Mouse (Mus musculus) macrophage (primary cell): Measurements from ENCODE around the gene Pcp4. TPM values are rescaled to one million over a fixed set of nuclear protein-coding genes. Genes with fewer than 3 reads are reported as not detected.

Experiments used
- H3K27ac ChIP-seq: fragments of 350-480 bp; formaldehyde crosslinking; 2 replicates; pipeline ENCODE4 v1.9.0; 2021
- H3K36me3 ChIP-seq: fragments of 350-480 bp; formaldehyde crosslinking; 2 replicates; pipeline ENCODE4 v1.9.0; 2021; ENCODE audit errors: inconsistent target
- H3K4me3 ChIP-seq: fragments of 350-480 bp; formaldehyde crosslinking; 2 replicates; pipeline ENCODE4 v1.9.0; 2021; ENCODE audit errors: inconsistent target
- H3K79me2 ChIP-seq: fragments of 350-480 bp; formaldehyde crosslinking; 2 replicates; pipeline ENCODE4 v1.9.0; 2021; ENCODE audit errors: inconsistent target
- WGBS: methylation state at CpG from one replicate; pipeline ENCODE4 v1.1.7; 2026; ENCODE audit warnings: inconsistent platforms; ENCODE audit not compliant: missing documents; 5-methylcytosine and 5-hydroxymethylcytosine counted together
- polyA plus RNA-seq: library from polyadenylated mRNA; stranded (reverse); fragments of 250-400 nt; gene quantifications from 3 replicates; pipeline ENCODE4 v1.2.4, GENCODE M21; 2018; ENCODE audit warnings: inconsistent platforms

Gene Pcp4
- polyA plus RNA-seq, 1 experiment from 2014 or later, result not detected

DNA sequence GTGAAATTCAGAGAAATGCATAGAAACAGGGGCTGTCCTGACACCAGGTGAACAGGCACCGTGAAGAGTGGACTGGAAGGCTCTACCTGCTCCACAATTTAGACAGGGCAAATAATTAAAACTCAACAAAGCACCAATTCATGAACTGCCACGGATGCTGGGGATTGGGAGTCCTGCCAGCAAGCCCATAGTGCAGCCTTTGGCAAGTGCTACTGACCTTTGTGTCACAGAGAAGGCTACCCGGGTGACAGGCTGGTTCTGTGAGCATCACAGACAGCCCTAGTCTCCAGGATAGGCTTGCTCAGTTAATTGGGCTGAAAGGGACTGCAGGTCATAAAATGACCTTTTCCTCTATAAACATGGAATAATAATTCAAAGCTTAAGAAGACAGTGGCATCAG is 6.6 kb upstream of the Pcp4 start:
- Histone ChIP-seq H3K79me2 (no peaks in the 10 kb centered on the region), H3K36me3 (no peaks in the 10 kb centered on the region), H3K4me3 (no peak overlapping the region), H3K27ac (no peak overlapping the region)
- WGBS, result 72% methylated on average over 3 of the region's 3 CpGs

DNA sequence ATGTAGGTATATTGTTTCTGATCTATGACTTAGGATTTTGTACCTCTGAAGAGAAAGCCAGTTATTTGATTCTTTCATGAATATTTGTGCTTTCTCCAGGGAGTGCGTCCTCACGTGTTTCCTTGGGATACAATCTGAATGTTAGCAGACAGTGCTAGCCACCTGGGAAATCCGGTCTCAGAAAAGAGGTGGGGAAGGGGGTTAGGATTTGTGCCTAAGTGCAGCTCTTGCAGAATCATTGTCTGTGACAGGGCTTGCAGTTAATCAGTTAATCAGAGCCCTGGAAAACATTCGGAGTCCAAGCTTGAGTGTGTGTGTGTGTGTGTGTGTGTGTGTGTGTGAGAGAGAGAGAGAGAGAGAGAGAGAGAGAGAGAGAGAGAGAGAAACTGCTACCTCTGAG is 605 bp downstream of the Pcp4 start:
- no peaks in the 10 kb centered on the region for H3K79me2 ChIP-seq
- no peaks in the 10 kb centered on the region for H3K36me3 ChIP-seq
- WGBS, result 83% methylated on average over 4 of the region's 4 CpGs
- no peak overlapping the region for H3K27ac ChIP-seq
- H3K4me3 ChIP-seq, result no peak overlapping the region

DNA sequence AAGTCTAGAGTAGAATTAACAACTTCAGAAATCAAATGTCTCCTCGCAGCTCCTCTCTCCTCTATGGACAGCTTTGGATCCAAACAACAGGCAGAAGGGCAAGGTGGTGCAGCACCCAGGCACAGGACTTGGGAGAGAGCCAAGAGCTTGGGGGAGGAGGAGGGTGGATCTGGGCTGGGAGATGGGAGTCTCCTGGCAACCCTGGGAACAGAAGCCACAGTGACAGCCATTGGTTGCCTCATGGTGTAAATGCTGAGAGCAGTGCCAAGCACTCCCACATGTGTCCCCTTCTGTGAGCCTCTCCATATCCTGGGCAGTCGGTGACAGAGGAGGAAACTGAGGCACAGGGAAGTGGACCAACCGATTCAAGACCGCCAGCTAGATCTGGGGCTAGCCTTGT is 1.3 kb downstream of the Pcp4 start:
- WGBS, result 81% methylated on average over 4 of the region's 4 CpGs
- Histone ChIP-seq H3K79me2 (no peaks in the 10 kb centered on the region), H3K27ac (no peak overlapping the region)

DNA sequence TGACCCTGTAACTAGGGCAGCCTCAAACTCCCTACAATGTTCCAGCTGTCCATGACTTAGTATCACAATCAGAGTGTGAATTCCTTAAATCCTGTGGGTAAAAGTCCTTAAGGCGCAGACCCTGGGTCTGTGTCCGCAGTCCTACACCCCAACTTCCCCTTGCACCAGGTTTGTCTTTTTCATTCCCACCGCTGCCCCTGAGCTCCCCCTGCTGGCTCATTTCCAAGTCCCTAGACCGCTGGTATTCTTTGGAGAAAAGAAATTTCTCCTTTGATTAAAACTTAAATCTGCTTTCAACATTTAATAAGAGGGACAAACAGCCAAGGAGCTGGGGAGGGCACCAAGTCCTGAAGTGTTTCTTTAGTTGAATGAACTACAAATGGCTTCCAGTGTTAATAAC is 2.2 kb downstream of the Pcp4 start:
- no peaks in the 10 kb centered on the region for H3K79me2 ChIP-seq
- no peak overlapping the region for H3K4me3 ChIP-seq
- 6% methylated on average over 4 of the region's 4 CpGs for WGBS
- no peaks in the 10 kb centered on the region for H3K36me3 ChIP-seq
- no peak overlapping the region for H3K27ac ChIP-seq

More for the DNA sequence above, 1.3 kb downstream of the Pcp4 start:
- no peaks in the 10 kb centered on the region for H3K36me3 ChIP-seq
- no peak overlapping the region for H3K4me3 ChIP-seq

DNA sequence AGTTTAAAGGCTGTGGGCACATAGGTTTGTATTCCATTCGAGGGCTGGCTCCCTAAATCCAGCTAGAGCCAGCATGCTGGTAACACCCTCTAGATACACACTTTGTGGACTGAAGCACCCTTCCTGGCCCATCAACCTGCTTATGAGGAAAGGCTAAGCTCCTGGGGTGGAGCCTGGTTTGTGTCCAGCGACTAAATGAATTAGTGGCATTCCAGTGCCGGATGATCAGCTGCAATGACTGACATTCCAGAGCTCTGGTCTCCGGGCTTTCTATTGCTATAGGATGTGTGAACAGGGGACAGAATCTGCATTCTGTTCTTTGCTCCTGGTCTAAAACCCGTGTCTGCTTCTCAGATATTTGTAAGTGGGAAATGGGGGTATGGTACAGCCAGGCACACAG is 5.0 kb downstream of the Pcp4 start:
- no peak overlapping the region for H3K27ac ChIP-seq
- H3K79me2 ChIP-seq, result no peaks in the 10 kb centered on the region
- H3K4me3 ChIP-seq, result no peak overlapping the region
- no peaks in the 10 kb centered on the region for H3K36me3 ChIP-seq
- 59% methylated on average over 5 of the region's 5 CpGs for WGBS

DNA sequence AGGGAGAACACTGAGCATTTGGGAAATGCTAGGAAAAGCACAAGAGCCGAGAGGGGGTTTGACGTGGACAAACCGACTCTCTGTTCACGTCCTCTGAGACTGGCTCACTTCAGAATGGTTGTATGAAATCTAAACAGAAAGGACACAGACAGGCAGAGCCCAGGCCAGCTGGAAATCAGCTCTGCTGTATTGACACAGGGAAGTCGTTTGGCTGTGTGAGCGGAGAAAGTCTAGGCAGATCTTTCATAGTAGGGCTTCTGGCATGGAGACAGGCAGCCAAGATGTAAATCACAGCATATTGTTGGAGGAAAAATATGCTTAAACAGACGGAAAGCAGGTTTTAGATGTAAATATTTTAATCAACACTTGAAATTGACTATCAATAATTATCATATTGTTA is 5.4 kb downstream of the Pcp4 start:
- no peaks in the 10 kb centered on the region for H3K36me3 ChIP-seq
- no peak overlapping the region for H3K4me3 ChIP-seq
- H3K27ac ChIP-seq, result no peak overlapping the region
- WGBS, result 80% methylated on average over 7 of the region's 7 CpGs
- no peaks in the 10 kb centered on the region for H3K79me2 ChIP-seq

DNA sequence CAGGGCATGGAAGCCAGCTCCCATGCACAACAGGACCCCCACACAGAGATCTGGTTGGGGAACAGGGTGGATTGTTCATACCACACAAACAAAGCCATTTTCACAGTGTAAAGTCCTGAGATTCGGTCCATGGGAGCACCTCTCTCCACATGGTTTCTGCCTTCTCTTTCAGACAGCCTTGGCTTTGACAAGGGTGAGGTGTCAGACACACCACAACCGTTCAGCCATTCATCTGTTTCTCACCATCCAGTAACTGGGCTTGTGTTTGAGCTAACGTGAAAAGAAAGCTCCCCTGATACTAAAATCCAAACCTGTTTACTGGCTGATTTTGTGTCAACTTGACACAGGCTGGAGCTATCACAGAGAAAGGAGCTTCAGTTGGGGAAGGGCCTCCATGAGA is 6.8 kb downstream of the Pcp4 start:
- H3K79me2 ChIP-seq, result no peaks in the 10 kb centered on the region
- H3K27ac ChIP-seq, result no peak overlapping the region
- no peak overlapping the region for H3K4me3 ChIP-seq
- no peaks in the 10 kb centered on the region for H3K36me3 ChIP-seq
- WGBS, result 82% methylated on average over 3 of the region's 3 CpGs

DNA sequence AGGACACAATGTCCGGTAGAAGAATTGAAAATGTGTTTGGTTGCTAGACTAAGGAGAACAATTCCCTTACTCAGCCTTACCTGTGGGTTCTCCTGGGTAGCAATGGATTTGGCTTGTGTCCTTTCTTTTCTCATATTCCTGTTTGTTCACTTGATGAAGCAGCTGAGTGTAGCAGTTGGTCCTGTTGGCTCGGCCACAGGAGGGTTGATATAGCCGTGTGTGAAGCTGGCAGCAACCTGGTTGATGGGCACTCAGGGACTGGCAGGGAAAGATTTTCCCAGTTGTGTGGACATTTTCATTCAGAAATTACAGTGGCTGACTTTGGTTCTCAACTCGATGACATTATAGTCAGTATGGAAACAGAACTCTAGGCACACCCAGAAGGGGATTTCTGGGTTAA is 14.4 kb downstream of the Pcp4 start:
- Histone ChIP-seq H3K4me3 (no peak overlapping the region), H3K79me2 (no peaks in the 10 kb centered on the region), H3K27ac (no peak overlapping the region), H3K36me3 (no peaks in the 10 kb centered on the region)
- WGBS, result 95% methylated on average over 4 of the region's 4 CpGs

DNA sequence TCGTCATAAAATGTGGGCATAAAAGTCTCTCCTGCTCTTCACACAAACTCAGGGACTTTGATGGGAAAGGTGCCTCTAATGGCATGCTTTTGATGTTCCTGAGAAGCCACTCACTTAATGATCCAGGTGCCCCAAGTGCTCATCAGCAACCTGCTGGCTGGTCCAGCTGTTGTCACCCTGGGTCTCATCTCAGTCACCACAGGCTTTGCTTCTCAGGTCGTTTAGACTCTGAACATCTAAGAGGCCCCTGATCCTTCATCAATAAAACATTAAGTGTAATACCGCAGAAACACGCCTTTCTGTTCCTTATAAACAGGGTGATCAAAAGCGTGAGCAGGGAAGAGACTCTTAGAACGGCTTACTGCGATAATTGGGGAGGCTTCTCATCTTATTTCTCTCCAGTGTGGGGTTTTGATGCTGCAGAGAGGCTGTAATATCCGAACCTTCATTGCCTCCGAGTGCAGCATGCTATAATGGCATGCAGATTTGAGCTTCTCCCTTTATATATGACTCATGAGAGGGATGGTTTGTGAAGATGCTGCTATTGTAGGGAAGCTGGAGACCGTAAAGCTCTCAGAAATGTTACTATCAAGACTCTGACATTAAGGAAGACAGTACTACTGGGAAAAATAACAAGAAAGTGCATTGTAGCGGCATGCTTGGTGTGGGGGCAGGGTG is 19.7 kb downstream of the Pcp4 start:
- H3K4me3 ChIP-seq, result no peak overlapping the region
- H3K79me2 ChIP-seq, result no peaks in the 10 kb centered on the region
- no peaks in the 10 kb centered on the region for H3K36me3 ChIP-seq
- no peak overlapping the region for H3K27ac ChIP-seq
- 89% methylated on average over 11 of the region's 11 CpGs for WGBS

DNA sequence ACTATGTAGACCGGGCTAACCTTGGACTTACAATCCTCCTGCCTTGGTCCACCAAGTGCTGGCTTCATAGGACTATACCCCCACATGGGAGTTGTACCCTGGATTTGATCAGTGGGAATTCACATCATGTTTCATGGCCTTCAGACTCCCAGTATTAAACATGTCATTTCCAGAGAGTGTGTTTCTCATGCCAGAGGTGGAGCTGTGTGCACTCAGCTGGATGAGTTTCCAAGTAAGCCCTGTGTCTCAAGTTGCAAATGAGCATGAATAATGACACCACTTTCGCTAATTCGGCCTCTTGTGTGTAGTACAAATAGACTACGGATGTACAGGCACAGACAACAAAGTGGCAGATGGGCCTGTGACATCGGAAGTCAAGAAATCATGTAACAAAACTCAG is 20.6 kb downstream of the Pcp4 start:
- H3K36me3 ChIP-seq, result no peaks in the 10 kb centered on the region
- no peaks in the 10 kb centered on the region for H3K79me2 ChIP-seq
- no peak overlapping the region for H3K4me3 ChIP-seq
- H3K27ac ChIP-seq, result no peak overlapping the region
- 92% methylated on average over 5 of the region's 5 CpGs for WGBS

DNA sequence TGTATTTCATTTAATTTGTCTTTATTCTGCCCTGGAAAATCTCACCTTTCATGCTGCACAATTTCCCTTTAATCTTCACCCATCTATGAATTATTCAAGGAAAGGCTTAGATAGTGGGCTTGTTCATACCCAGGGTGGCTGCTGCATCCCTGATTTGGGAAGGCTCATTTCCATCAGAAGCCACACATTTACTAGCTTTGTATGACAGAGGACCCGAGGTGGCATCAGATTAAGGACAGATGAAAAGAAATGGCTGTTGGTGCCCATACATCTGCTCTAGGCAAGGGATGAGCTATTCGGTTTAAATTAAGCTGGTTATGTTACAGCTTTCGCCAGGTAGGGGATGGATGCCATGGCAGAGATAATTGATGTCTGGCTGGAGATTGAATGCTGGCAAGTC is 24.1 kb downstream of the Pcp4 start:
- WGBS, result 67% methylated on average over 3 of the region's 3 CpGs
- no peak overlapping the region for H3K27ac ChIP-seq
- no peaks in the 10 kb centered on the region for H3K36me3 ChIP-seq

DNA sequence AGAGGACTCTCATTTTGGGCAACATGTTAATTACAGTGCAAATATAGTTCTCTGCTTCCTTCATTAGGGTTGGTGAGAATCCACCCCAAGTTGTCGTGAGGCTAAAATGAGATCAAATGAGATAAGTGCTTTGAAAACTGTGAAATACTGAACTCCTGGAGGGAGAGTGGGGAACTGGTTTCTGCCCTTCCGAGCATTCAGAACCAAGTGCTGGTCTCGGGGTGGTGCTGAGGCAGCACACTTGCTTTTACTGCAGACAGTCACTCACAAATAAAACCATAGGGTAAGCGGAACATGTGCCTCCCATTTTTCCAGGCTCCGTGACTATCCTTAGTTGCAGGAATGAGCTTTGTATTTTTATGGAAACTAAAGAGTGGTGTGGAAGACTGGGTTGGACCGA is 26.7 kb downstream of the Pcp4 start:
- Histone ChIP-seq H3K4me3 (no peak overlapping the region), H3K79me2 (no peaks in the 10 kb centered on the region), H3K27ac (no peak overlapping the region), H3K36me3 (no peaks in the 10 kb centered on the region)
- 82% methylated on average over 6 of the region's 6 CpGs for WGBS

More for the DNA sequence above, 24.1 kb downstream of the Pcp4 start:
- Histone ChIP-seq H3K79me2 (no peaks in the 10 kb centered on the region), H3K4me3 (no peak overlapping the region)

DNA sequence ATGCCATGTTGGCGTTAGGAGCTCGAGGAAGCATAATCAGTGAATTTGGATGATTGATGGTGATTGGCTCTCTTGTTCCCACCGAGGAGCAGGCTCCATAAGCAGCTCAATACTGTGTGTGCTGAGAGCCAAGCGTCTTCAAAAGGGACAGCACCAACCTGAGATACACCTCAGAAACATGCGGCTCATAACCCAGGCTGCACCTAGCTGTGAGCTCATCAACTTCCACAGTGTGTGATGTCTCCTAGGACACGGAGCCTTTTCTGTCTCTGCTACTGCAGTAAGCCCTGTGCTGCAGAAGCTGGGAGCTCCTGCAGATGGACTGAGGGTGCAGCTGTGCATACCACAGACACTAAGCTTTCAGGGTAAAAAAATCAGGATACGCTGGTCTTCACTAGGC is 31.5 kb downstream of the Pcp4 start:
- WGBS, result 77% methylated on average over 7 of the region's 7 CpGs
- H3K4me3 ChIP-seq, result no peak overlapping the region

DNA sequence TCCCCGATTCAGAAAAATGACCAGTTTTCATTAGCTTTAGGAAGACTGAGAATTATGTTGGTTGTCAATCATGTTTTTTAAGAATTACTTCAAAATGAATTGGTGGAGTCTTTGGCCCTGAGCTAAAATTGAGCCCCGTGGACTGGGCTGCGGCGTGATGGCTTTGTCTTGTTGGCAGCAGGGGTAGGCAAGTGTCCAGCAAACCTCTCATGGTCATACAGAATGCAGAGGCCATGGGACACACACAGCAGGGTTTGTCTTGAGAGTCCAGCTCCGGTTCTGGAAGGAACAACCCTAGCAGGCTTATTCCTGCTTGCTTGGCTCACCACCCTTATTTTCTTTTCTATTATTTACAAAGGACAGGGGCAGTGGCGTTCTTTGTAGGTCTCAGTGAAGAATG is 33.8 kb downstream of the Pcp4 start:
- 85% methylated on average over 6 of the region's 6 CpGs for WGBS
- H3K79me2 ChIP-seq, result no peaks in the 10 kb centered on the region
- H3K36me3 ChIP-seq, result no peaks in the 10 kb centered on the region
- H3K4me3 ChIP-seq, result no peak overlapping the region
- H3K27ac ChIP-seq, result no peak overlapping the region

More for the DNA sequence above, 31.5 kb downstream of the Pcp4 start:
- Histone ChIP-seq H3K27ac (no peak overlapping the region), H3K79me2 (no peaks in the 10 kb centered on the region), H3K36me3 (no peaks in the 10 kb centered on the region)

DNA sequence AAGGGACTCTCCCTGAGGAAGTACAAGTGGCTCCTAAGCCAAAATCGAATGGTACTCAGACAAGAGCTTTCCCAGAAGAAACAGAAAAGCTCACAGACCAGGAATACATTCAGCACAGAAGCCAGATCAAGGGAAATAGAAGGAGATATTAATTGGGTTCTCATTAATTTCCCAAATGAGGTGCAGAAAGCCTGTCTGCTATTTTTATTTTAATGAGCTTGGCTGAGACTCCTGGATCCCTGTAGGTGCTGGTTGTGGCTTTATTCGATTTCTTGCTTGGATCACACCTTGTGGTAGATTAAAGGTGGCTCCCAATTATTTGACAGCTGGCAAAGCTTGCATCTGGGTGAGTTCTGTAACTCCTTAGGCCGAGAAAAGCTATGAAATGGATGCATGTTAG is 35.2 kb downstream of the Pcp4 start:
- Histone ChIP-seq H3K4me3 (no peak overlapping the region), H3K36me3 (no peaks in the 10 kb centered on the region), H3K79me2 (no peaks in the 10 kb centered on the region), H3K27ac (no peak overlapping the region)
- WGBS, result 66% methylated on average over 3 of the region's 3 CpGs

DNA sequence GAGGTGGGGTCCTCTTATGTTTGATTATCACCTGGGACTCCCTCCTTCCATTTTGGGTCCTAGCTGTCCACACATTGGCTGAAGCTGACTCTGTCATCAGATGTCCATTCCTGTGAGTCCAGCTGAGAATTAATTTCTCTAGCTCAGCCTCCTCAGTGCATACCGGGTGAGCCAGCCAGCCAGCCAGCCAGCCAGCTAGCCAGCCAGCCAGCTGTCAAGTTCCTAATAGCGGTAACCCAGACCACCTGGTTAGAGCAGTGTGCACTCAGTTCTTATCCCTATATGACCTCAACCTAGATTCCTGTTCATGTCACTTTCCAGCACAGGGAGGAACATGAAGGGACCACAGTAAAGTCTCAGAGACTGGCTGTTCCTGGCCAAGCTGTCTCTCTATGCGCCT is 47.1 kb downstream of the Pcp4 start:
- Histone ChIP-seq H3K36me3 (no peaks in the 10 kb centered on the region), H3K79me2 (no peaks in the 10 kb centered on the region), H3K27ac (no peak overlapping the region), H3K4me3 (no peak overlapping the region)
- WGBS, result 89% methylated on average over 3 of the region's 3 CpGs
